Mouse (Mus musculus): ENCODE results near the gene Zfp119b.

DNA sequence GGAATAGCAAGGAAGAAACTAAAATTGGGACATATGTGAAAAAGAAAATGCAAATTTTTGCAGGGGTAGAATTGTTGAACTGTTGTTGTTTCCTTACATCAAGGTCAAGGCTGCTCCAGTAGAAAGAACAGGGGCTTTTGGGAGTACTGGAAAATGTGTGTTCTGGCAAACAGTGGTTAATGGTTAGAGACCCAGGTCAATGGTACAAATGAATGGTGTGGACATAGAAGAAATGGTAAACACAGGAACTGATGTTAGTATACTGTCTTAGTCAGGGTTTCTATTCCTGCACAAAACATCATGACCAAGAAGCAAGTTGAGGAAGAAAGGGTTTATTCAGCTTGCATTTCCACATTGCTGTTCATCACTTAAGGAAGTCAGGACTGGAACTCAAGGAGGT lies 42.6 kb downstream of the Zfp119b start:
- TF ChIP-seq POLR2A (IDR thresholded peaks at IDR 0.05; ENCODE audit: extremely low read depth, insufficient read depth, low read length) (no peak), CTCF (IDR thresholded peaks at IDR 0.05; ENCODE audit: extremely low read depth, insufficient read depth, low read length) (no peak)

Data from cortical plate, adult 2 months (tissue).